Mouse (Mus musculus) C2C12 (cell line): ENCODE results near the gene March11.

Experiments used
- CEBPB ChIP-seq: IDR thresholded peaks from one replicate; pipeline ENCODE4 v1.6.1; 2011; ENCODE audit warnings: low read depth, mild to moderate bottlenecking, control low read depth, moderate library complexity
- CTCF ChIP-seq: IDR thresholded peaks from one replicate; pipeline ENCODE4 v1.5.1; 2011; ENCODE audit not compliant: control insufficient read depth, insufficient read depth, insufficient read length
- FOSL1 ChIP-seq: IDR thresholded peaks from one replicate; pipeline ENCODE4 v1.8.0; 2011; ENCODE audit warnings: mild to moderate bottlenecking, low read length; ENCODE audit not compliant: poor library complexity, insufficient read depth, severe bottlenecking
- MYOD1 ChIP-seq: IDR thresholded peaks from one replicate; pipeline ENCODE4 v1.6.1; 2011; ENCODE audit warnings: low read depth; ENCODE audit not compliant: control insufficient read depth, insufficient read length

GRCm38 (mm10) chr15:26337775-26338174 lies 28.9 kb downstream of the March11 start:
- no peak for TF ChIP-seq CTCF
- TF ChIP-seq CEBPB, result no peak
- no peak for TF ChIP-seq MYOD1
- no peak for TF ChIP-seq FOSL1
